Mouse (Mus musculus) cerebellum, postnatal 25 days (tissue): ENCODE measurements around the gene Pbx3.

ENCODE experiments used
- DNase-seq, 2 experiments: peaks; one replicate each; pipeline ENCODE4 v3.0.0; 2021; ENCODE audit warnings: mixed read lengths in 2 of 2

Gene Pbx3

DNA sequence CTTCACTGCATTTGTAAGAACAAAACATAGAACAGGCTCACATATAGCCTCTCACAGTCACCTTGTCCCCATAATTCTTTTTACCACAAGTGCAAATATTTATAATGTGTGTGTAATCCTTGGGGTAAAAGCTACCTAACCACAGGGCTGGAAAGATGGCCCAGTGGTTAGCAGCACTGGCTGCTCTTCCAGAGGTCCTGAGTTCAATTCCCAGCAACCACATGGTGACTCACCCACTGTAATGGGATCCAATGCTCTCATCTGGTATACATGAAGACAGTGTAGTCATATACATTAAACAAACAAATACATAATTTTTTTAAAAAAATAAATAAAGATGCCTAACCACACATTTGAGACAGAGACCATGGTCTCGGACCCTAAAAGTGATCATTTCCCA lies 240.2 kb downstream of the Pbx3 start:
- no peak for DNase-seq

DNA sequence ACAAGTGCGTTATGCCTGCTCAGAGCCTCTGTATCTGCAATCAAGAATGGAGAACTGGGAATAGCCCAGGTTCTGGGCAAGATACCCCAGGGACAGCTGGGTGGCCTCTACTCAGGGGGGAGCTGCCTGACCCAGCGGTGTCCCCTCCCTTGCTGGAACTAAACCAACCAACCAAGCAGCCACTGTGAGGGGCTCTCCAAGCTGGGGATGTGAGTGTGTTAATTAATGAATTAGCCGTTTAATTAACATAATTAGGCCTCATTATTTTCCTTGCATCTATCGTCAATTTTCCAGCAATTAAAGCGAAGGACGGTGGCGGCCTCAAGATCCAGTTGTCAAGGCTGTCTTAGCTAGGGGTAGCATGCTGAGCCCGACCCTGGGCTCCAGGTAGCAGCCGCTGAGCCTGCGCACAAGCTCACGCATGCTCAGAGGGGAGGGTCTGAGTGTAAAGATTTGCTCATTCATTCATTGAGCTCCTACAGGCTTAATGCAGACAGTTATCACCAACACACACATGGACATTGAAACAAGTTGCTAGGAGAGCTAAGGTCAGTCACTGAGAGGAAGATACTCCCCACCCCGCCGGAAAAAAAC lies 243.2 kb downstream of the Pbx3 start:
- peak; percentile 35 to 56 for DNase-seq

DNA sequence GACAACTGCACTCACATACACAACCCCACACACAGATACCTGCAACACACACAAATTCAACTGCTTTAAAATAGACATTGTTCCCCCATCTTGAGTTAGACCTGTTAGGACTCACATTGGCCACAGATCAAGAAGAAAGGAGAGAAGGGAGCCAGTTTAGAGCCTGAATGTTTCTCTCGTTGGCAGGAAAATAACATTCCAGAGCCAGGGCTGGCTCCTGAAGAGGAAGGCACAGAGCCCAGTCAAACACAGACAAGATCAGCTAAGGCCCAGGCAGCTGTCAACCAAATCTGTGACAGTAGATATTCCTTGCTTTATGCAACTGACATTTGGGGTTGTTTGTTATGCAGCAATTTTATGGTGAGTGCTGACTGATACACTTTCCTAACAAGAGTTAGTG lies 245.1 kb downstream of the Pbx3 start:
- DNase-seq = no peak

DNA sequence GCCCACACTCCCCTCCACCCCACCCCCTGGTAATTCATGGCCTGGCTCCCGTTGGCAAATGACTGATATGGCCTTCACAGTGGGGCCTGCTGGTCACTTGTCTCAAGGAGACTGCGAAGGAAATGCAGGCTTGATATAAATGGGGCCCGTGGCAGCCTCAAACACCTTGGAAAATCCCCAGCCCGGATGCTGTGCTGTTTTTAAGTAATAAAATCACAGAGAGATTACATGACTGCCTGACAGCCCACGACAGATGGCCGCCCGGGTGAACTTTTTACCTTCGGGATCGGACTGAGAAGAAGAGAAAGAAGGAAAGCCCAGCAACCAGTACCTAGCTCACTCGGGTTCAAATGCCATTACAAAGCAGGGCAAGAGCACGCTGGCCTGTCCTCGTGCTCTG lies 249.0 kb downstream of the Pbx3 start:
- DNase-seq = no peak
